Mouse (Mus musculus): ENCODE measurements at regions not wholly inside any gene's neighbourhood (a gene's known extent, or its start where the extent isn't known, plus 50 kb on each side); places are given as distances from the start of the nearest gene placed in this dataset.
"Not testable (repeated sequence)": the region's sequence is repeated elsewhere in the genome, so short reads cannot be mapped to it uniquely, and the experiment has no call there.

DNA sequence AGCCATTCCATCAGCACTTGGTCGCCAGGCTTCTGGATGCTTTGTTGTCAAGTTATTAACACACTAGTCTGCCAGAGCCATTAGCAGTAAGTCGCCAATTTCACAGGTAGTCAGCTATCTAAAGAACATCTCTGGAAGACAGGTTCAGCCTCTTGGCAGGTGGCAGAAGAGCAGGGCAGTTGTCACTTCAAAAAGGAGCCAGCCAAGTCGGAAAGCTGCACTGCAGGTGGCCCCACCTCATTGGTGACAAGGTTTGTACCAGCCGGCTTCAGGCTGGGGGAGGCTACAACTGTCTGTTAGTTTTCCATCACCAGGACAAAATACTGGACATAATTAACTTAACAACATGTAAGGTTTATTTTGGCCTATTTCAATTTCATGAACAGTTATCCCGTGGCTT is 105.5 kb upstream of the Crygf start:
- TF ChIP-seq CTCF (IDR thresholded peaks at IDR 0.05; ENCODE audit: low read depth): no peak
- Histone ChIP-seq H3K4me2 (no peak overlapping the region), H3K27me3 (ENCODE audit: insufficient read depth, low read length) (no peaks in the 10 kb centered on the region), H3K27ac (ENCODE audit: low read depth) (no peak overlapping the region), H3K9ac (no peak overlapping the region), H3K36me3 (ENCODE audit: insufficient read depth) (no peaks in the 10 kb centered on the region), H3K9me3 (ENCODE audit: low read depth, low read length) (no peaks in the 10 kb centered on the region), H3K4me1 (ENCODE audit: insufficient read depth) (no peaks in the 10 kb centered on the region), H3K4me3 (ENCODE audit: low read depth, low read length) (no peak overlapping the region)
- ATAC-seq (ENCODE audit: insufficient read depth) (no peak), DNase-seq (no peak)
- 66% methylated on average over 5 of the region's 5 CpGs for WGBS

DNA sequence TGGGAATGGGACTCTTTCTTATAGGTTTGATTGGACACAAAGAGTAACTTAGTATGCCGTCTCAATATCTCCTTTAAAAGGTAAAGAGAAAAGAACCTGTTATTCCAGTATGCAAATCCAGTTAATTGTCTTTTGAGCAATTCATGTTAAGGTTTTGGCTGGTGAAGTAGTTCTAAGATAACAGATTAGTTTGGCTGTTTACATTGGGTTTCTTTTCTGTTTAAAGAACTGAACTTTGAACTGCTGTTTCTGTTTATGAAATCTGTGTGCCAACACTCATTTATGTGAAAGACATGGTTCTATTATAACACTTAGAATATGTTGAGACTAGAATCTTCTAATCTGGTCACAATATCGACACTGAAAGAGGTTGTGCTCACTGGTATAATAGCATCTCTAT is 85.2 kb upstream of the Crygf start:
- no peak overlapping the region for H3K9ac ChIP-seq
- no peak for TF ChIP-seq CTCF (IDR thresholded peaks at IDR 0.05; ENCODE audit: low read depth)
- no peak overlapping the region for H3K4me2 ChIP-seq
- H3K4me1 ChIP-seq (ENCODE audit: insufficient read depth): no peaks in the 10 kb centered on the region
- no peak for DNase-seq
- H3K36me3 ChIP-seq (ENCODE audit: insufficient read depth): no peaks in the 10 kb centered on the region
- no peak for ATAC-seq (ENCODE audit: insufficient read depth)
- H3K27ac ChIP-seq (ENCODE audit: low read depth): no peak overlapping the region
- H3K9me3 ChIP-seq (ENCODE audit: low read depth, low read length): no peaks in the 10 kb centered on the region
- WGBS: 48% methylated on average over 2 of the region's 2 CpGs
- no peak overlapping the region for H3K4me3 ChIP-seq (ENCODE audit: low read depth, low read length)
- no peaks in the 10 kb centered on the region for H3K27me3 ChIP-seq (ENCODE audit: insufficient read depth, low read length)

DNA sequence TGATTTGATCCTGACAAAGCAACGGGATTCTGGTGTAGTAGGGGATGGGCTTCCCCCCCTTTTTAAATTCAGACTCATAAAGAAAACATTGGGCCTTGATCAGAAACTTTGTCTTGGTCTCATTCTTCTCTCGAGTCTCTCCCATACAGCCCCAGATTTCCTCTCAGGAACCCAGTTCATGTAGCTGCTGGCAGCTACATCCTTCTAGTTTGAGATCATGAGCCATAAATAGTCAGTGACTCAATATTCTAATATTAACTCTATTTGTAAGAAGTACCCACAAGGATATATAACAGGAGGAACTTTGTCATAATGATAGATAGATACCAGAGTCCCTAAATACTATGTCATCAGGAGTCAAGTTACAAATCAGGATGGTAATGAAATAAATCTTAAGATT is 79.3 kb upstream of the Crygf start:
- DNase-seq: no peak
- no peaks in the 10 kb centered on the region for H3K9me3 ChIP-seq (ENCODE audit: low read depth, low read length)
- no peak for ATAC-seq (ENCODE audit: insufficient read depth)
- H3K27me3 ChIP-seq (ENCODE audit: insufficient read depth, low read length): no peaks in the 10 kb centered on the region
- H3K27ac ChIP-seq (ENCODE audit: low read depth): no peak overlapping the region
- H3K4me3 ChIP-seq (ENCODE audit: low read depth, low read length): no peak overlapping the region
- H3K4me2 ChIP-seq: no peak overlapping the region
- H3K4me1 ChIP-seq (ENCODE audit: insufficient read depth): no peaks in the 10 kb centered on the region
- no peaks in the 10 kb centered on the region for H3K36me3 ChIP-seq (ENCODE audit: insufficient read depth)
- TF ChIP-seq CTCF (IDR thresholded peaks at IDR 0.05; ENCODE audit: low read depth): no peak
- H3K9ac ChIP-seq: no peak overlapping the region
- 54% methylated on average over 2 of the region's 2 CpGs for WGBS

DNA sequence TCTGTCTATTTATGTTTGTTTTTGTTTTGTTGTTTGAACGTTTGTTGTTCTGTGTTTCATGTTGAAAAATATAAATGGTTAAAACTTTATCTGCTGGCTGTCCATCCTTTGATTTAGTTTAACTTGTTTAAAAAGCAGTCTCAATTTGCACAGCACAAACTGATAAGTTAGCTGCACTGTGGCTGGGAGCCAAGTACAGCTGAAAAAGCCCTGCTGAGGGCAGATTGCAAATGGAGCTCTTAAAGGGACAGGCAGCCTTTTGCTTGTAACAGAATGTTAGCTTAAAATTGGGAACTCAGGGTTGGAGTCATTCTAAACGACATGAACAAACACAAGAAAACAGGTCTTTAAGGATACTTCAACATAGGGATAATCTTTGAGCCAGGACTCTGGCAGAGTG is 52.6 kb upstream of the Crygf start:
- H3K27ac ChIP-seq (ENCODE audit: low read depth); ATAC-seq (ENCODE audit: insufficient read depth): not testable (repeated sequence)

More for the DNA sequence above, 52.6 kb upstream of the Crygf start:
- not testable (repeated sequence) for H3K9ac ChIP-seq; H3K4me1 ChIP-seq (ENCODE audit: insufficient read depth); H3K9me3 ChIP-seq (ENCODE audit: low read depth, low read length); H3K36me3 ChIP-seq (ENCODE audit: insufficient read depth); DNase-seq; H3K27me3 ChIP-seq (ENCODE audit: insufficient read depth, low read length); H3K4me3 ChIP-seq (ENCODE audit: low read depth, low read length); H3K4me2 ChIP-seq
- WGBS: 33% methylated on average over 2 of the region's 2 CpGs

All from lung, embryonic 14.5 days (tissue).